Mouse (Mus musculus) cerebral cortex, adult 2 months (tissue): ENCODE measurements around the gene Pcyt2.

ENCODE experiments used
- WGBS: fragments of 180-500 bp; shearing (Covaris S2); methylation state at CpG from one replicate; pipeline ENCODE4 v1.1.7; 2018; 5-methylcytosine and 5-hydroxymethylcytosine counted together

Gene Pcyt2

GRCm38 (mm10) chr11:120615606-120616203 lies 2.0 kb downstream of the Pcyt2 start:
- 71% methylated on average over 11 of the region's 11 CpGs for WGBS

GRCm38 (mm10) chr11:120615167-120615566 lies 2.6 kb downstream of the Pcyt2 start:
- WGBS: 74% methylated on average over 6 of the region's 6 CpGs

DNA sequence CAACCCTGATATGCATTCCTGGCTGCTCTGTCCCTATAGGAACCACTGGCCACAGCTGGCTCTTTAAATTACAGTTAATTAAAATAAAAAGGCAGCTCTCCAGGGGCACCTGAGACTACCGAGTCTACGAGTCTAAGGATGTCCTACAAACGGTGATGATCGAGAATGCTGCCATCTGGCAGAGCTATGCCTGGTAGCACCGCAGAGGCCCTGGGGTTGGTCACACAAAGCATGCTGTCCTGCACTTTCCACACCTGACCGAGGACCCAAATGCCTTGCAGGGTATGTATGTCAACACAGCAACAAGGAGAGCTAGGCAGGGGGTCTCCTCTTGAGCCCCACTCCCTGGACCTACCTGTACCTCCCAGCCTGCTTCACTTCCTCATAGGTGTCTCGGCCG lies 3.8 kb downstream of the Pcyt2 start:
- WGBS: 77% methylated on average over 8 of the region's 8 CpGs

DNA sequence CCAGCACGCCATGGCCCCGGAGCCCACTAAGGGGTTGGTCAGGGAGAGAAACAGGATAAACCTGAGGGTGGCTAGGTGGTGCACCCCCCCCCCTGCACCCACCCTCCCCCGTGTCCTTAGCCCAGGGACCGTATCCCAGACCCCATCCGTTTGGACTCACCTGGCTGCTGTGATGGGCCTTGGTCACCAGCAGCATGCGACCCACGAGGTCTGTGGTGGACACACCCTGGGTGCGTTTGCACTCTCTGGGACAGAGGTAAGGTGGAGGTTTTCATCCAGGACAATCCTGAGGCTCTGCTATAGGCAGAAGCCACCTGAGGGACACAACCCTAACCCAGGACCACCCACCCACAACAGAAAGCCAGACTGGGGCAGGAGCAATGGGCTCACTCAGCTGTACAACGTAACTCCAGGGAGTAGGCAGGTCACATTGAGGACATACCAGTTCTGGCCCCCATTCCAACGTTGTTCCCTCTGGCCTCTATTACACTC lies 4.2 kb downstream of the Pcyt2 start:
- 88% methylated on average over 10 of the region's 10 CpGs for WGBS

- WGBS: 37% methylated on average over 6 of the region's 6 CpGs
Measured at GRCm38 (mm10) chr11:120612763-120613162, 5.0 kb downstream of the Pcyt2 start.

DNA sequence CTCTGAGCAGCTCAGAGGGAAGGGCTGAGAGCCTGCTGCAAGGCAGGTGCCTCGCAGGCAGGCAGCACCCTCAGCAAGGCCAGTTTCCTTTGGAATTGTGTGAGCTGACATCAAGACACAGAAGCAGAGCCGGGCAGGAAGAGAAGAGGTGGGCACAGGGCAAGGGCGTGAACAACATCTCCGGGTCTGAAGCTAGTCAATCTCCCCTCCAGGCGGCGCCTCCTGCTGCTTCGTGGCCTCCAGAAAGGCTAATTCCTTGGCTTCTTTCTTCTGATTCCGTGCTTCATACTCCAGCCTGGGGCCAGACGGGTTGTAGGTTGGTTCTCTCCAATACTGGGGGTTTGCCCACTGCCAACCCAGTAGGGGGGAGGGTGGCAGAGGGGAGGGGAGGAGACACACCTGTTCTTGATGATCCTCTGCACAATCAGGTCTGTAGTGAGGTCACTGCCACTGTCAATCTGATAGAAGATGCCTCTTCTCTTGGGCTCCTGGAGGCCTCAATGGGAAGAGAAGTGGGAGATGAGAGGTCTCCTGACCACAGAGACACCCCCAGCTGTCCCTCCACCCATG lies 7.2 kb downstream of the Pcyt2 start:
- WGBS: 72% methylated on average over 9 of the region's 9 CpGs

GRCm38 (mm10) chr11:120609250-120609649 lies 8.5 kb downstream of the Pcyt2 start:
- 40% methylated on average over 8 of the region's 8 CpGs for WGBS

DNA sequence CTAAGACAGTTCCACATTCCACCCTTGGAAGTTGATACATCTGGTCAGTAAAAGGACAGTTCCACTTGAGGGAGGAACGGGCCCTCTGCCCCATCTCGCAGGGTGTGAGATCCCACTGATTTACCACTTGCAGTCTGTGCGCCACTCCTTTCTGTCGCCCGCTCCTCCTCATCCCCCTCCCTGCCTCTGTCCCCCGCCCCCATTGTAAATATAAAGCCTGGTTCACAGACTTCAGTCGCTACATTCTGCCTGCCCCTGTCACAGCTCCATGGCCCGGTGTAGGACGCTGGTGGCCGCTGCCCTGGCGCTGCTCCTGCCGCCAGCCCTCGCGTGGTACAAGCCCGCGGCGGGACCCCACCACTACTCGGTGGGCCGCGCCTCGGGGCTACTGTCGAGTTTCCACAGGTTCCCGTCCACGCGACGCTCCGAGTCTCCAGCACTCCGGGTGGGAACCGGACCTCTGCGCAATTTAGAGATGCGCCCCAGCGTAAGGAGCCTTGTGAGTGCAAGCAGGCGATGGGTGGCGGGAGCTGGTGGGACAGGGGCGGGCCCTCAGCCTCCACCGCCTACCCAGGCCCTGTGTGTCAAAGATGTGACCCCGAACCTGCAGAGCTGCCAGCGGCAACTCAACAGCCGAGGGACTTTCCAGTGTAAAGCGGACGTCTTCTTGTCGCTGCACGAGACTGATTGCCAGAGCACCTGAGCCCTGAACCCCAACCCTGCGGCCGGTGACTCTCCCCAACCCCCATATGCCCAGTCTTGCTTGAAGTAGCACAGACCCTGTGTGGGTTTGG lies 9.3 kb downstream of the Pcyt2 start, which contains the start of gene Npb:
Gene Npb, plus strand, starts transcription at position 237 of the 794 bp plus-strand sequence.
- WGBS: 14% methylated on average over 45 of the region's 45 CpGs

GRCm38 (mm10) chr11:120606764-120607163 lies 11.0 kb downstream of the Pcyt2 start:
- WGBS: 72% methylated on average over 4 of the region's 4 CpGs

DNA sequence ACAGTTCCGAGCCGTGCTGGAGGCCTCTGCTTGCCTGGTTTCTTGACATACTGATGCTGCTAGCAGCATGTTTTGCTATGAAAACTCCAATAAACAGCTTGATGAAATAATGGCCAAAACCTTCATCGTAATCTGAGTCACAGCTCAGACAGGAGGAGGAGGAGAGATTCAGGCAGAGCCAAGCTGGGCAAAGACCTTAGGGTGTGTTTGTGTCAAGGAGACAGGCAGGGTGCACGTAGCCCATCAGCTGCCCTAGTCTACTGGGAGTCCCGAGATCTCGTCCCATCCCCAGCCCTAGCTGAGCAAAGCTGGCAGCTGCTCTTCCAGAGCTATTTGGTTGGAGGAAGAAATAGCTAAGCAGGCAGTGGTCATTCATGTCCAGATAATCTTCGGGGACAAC lies 12.1 kb downstream of the Pcyt2 start:
- WGBS: 73% methylated on average over 7 of the region's 7 CpGs

DNA sequence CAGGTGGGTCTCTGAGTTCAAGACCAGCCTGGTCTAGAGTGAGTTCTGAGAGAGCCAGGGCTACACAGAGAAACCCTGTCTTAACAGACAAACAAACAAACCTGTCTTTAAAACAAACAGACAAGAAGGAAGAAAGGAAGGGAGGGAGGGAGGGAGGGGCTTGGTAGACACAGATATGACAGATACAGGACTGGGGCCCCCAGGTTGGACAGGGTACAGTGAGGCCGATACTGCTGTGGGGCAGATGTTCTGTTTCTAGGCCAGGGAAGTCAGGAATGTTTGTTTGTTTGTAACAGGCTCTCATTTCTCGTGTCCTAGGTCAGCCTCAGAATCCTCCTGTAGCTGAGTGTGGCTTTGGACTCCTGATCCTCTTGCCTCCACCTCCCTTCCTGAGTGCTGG lies 14.2 kb downstream of the Pcyt2 start:
- 79% methylated on average over 2 of the region's 2 CpGs for WGBS

DNA sequence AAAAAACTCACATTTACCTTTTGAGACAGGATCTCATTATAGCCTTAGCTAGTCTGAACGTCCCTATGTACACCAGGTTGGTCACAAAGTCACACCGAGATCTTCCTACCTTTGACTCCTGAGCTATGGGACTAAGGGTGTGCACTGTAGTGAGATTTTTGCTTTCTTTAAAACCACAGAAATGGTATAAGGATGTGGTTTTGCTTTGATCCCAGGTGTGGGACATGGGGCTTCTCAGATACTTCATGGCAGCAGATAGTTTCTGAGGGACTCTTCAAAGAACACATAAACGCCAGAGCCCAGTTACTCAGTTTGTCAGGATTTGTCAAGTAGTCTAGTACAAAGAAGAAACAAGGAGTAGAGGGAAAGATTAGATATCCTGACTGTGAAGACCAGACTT lies 17.0 kb downstream of the Pcyt2 start:
- 93% methylated on average over 3 of the region's 3 CpGs for WGBS

- 36% methylated on average over 17 of the region's 17 CpGs for WGBS
Measured at GRCm38 (mm10) chr11:120598990-120599549, 18.7 kb downstream of the Pcyt2 start.

DNA sequence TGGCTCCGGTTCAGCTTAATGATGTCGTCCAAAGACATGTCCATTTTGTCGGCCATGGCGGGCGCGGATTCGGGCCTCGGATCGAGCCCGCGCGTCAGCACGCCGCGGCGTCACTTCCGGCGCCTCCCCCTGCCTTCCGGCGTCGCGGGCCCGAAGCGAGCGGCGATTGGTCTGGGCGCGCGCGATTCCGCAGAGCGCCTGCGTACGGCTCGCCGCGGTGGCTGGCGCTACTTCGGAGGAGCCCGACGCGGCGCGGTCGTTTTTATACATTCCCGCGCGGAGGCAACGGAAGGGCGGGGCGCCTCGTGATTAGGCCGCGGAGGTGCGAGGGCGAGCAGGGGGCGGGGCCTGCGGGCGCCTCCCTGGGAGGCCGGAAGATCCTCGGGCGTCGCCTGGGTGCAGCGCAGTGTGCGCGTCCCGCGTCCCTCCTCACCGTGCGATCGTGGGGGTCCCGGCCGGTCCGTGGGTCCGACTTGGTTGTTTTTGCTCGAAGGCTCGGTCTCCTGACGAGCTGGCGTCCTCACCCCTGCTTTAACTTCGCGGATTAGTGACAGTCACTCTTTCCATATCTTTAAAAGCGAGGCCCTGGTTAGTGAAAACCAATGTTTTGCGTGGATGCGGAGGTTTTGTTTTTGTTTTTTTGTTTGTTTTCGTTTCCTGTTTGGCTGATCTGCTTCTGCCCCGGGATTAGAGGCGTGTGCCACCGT lies 19.3 kb downstream of the Pcyt2 start, which contains the start of the genes Alyref and Anapc11:
Gene Alyref, minus strand, starts transcription at position 83 of the 707 bp plus-strand sequence.
Gene Anapc11, plus strand, starts transcription at position 139 of the 707 bp plus-strand sequence.
- WGBS: under 1% methylated on average over 88 of the region's 88 CpGs

DNA sequence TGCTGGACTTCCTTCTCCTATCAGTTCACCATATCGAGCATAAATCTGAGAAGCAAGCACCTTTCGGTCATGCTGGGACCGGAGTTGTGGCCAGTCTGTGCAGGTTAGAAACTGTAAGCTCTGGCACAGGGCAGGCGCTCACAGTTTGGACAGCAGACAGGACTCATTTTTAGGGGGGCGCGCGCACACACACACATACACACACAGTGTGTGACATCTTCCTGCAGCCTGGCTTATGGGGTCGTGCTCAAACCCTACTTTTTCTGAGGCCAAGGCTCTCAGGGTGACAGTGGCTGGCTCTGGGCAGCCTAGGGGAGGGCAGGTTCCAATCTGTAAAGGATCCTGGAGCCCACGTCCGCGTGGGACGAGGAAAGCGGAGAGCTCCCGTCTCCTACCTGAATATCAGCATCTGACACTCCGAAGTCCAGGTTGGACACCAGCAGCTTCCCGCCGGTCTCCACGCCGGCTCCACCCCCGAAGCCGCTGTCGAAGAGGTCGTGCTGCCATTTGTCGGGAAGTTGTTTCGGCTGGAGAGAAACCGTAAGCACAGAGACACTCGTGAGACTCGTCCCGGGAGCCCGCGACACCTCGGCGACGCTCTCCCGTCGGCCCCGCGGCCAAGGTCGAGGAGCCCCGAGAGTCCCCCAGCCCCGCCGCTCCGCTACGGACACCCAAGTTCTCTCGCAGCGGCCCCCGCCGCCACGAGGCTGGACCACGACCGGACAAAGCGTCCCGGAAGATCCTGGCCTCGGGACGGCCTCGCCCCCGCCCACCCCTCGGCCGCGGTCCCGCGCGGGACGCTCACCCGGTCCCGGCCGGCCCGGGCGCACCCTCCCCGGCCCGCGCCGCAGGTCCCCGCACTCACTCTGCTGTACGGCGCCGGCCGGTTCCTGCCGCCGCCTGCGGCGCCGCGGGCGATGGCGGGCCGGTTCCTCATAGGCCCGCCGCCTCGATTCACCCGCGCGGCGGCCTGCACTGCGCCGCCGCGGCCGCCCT lies 20.2 kb downstream of the Pcyt2 start:
- 4% methylated on average over 97 of the region's 99 CpGs for WGBS

DNA sequence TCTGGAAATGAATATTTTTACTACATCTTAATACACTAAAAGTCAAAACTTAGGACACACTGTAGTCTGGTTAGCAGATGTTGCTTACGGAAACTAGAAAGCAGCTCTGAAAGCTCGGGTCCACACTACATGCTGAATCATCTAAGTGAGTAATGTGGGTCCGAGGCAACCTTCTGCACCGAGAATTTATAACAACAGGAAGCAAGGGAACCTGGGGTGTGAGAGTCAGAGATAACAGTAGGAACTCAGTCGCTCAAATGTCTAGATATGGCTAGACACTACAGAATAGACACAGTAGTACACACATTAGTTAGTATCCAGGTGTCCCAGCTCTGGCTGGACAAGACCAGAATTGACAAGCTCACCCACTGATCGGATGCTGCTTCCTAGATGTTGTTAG lies 29.2 kb downstream of the Pcyt2 start:
- WGBS: 84% methylated on average over 6 of the region's 6 CpGs

GRCm38 (mm10) chr11:120583937-120584336 lies 33.8 kb downstream of the Pcyt2 start:
- 97% methylated on average over 1 of the region's 1 CpGs for WGBS

GRCm38 (mm10) chr11:120582982-120583293 lies 34.8 kb downstream of the Pcyt2 start:
- 90% methylated on average over 2 of the region's 2 CpGs for WGBS

DNA sequence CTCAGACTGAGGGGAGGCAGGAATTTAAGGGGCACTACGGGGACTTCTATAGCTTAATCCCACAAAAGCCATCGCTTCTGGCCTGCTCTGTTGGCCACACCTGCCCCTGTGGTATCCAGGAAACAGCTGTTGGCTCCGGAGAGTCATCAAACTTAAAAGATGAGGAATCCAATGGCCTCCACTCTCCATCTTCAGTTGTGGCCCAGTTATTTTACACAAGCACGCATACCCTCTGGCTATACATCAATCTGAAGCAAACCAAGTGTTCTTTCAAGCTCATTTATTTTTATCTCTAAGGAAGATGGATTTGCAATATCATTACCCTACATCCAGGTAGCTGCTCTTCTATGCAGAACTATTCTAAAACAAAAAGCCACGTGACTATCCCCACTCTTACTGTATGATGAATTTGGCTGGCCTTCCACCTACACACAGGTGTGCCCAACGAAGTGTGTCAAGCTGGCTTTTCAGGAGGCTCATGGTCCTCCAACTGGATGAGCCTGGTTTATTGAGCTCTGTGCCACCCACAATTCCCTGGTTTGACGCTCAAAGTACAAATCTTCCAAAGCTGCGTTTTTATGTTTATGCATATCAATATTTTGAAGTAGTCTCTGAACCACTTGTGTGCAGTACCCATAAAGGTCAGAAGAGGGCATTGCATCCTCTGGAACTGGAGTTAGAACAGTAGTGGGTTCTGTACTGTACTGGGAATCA lies 35.3 kb downstream of the Pcyt2 start:
- WGBS: 54% methylated on average over 8 of the region's 8 CpGs
